Mouse (Mus musculus): ENCODE data around the gene Bpifb9b.

GRCm38 (mm10) chr2:154348152-154348551 lies 41.1 kb downstream of the Bpifb9b start:
- TF ChIP-seq POLR2A (IDR thresholded peaks at IDR 0.05; ENCODE audit: insufficient read depth, low read depth, low read length) (no peak), CTCF (IDR thresholded peaks at IDR 0.05; ENCODE audit: insufficient read depth, low read depth, low read length) (no peak)

Measured in olfactory bulb, adult 2 months (tissue).